Mouse (Mus musculus) embryonic fibroblast, embryonic 13.5 days (primary cell): ENCODE results near the gene Pcgf5.

ENCODE experiments used
- CTCF ChIP-seq: IDR thresholded peaks from 2 replicates; pipeline ENCODE4 v1.5.1; 2011; ENCODE audit warnings: mild to moderate bottlenecking, control low read depth, low read length, moderate library complexity, borderline replicate concordance; ENCODE audit not compliant: insufficient read depth
- POLR2A ChIP-seq: IDR thresholded peaks from 2 replicates; pipeline ENCODE4 v1.6.1; 2011; ENCODE audit warnings: low read depth, mild to moderate bottlenecking, control low read depth, low read length, moderate library complexity

- TF ChIP-seq CTCF (no peak), POLR2A (no peak)
Observed at GRCm38 (mm10) chr19:36375200-36375783, 27.2 kb downstream of the Pcgf5 start.
